Mouse (Mus musculus): ENCODE measurements around the gene Ccnd2. TPM values are rescaled to one million over a fixed set of nuclear protein-coding genes. Genes with fewer than 3 reads are reported as not detected.

Gene Ccnd2
- total and polyA plus RNA-seq, 2 experiments from 2014 or later = 31.1 to 383 TPM

DNA sequence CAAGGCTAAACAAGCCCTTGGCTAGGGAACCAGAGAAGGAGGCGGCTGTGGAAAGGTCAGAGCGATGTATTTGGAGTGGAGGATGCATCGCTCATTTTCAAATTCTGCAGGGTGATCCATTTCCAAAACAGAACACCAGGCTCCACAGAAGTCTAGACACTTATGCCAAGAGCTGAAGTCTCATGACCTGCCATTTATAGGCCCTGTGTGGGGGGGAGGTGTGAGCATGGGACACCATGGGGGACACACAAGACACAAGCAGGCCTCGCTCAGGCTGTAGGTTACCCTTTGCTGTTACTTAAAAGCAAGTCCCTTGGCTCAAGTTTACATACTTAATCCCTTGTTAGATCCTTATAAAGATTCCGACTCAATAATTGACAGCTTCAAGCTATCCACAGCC lies 45.8 kb downstream of the Ccnd2 start:
- 50% methylated on average over 5 of the region's 5 CpGs for WGBS
- Histone ChIP-seq H3K27me3 (ENCODE audit: control insufficient read depth, insufficient read depth, low read length) (no peaks in the 10 kb centered on the region), H3K9ac (replicated peaks; ENCODE audit: low read depth, low read length) (no peak overlapping the region), H3K36me3 (replicated peaks; ENCODE audit: control insufficient read depth, insufficient read depth, low read length) (peaks cover 9% of the 10 kb centered on the region; the same call in 1 of the 2 replicates), H3K4me1 (ENCODE audit: control insufficient read depth, insufficient read depth) (peaks cover 20% of the 10 kb centered on the region), H3K9me3 (replicated peaks; ENCODE audit: control insufficient read depth, low read length) (no peaks in the 10 kb centered on the region), H3K4me3 (ENCODE audit: low read depth, low read length) (no peak overlapping the region), H3K4me2 (ENCODE audit: low read depth, low read length) (peak overlapping the region; percentile 21; the same call in 1 of the 2 replicates), H3K27ac (ENCODE audit: low read depth) (peak overlapping the region; percentile 68)
- ATAC-seq (ENCODE audit: insufficient read depth, low read depth) (no peak), DNase-seq (ENCODE audit: low spot score) (peak; percentile 12)
- TF ChIP-seq EP300 (IDR thresholded peaks at IDR 0.05; ENCODE audit: low read depth) (0 out of 2 replicates have a peak, but pooled peaks have one; percentile 34), CTCF (IDR thresholded peaks at IDR 0.05; ENCODE audit: low read depth) (no peak)

DNA sequence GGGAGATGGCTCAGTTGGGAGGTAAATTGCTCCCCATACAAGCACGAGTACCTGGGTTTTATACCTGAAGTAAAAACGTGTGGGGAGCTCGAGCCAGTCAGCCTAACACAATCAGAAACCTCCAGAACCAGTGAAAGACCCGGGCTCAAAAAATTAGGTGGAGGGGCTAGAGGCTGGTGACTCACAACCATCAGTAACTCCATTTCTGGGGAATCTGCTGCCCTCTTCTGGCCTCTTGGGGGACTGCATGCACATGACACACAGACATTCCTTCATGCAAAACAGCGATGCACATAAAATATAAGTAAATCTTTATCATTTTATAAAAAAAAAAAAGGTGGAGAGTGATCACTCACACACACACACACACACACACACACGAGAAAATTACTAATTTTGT lies 46.9 kb downstream of the Ccnd2 start:
- Histone ChIP-seq H3K9ac (replicated peaks; ENCODE audit: low read depth, low read length) (no peak overlapping the region), H3K9me3 (replicated peaks; ENCODE audit: control insufficient read depth, low read length) (no peaks in the 10 kb centered on the region), H3K4me3 (ENCODE audit: low read depth, low read length) (no peak overlapping the region), H3K36me3 (replicated peaks; ENCODE audit: control insufficient read depth, insufficient read depth, low read length) (peaks cover 14% of the 10 kb centered on the region; the same call in 1 of the 2 replicates), H3K27me3 (ENCODE audit: control insufficient read depth, insufficient read depth, low read length) (no peaks in the 10 kb centered on the region), H3K27ac (ENCODE audit: low read depth) (0 out of 2 replicates have a peak overlapping the region, but pooled peaks have one; percentile 68), H3K4me2 (ENCODE audit: low read depth, low read length) (no peak overlapping the region), H3K4me1 (ENCODE audit: control insufficient read depth, insufficient read depth) (peaks cover 19% of the 10 kb centered on the region)
- TF ChIP-seq EP300 (IDR thresholded peaks at IDR 0.05; ENCODE audit: low read depth) (no peak), CTCF (IDR thresholded peaks at IDR 0.05; ENCODE audit: low read depth) (peak; percentile 60)
- WGBS = 69% methylated on average over 6 of the region's 6 CpGs
- no peak for DNase-seq (ENCODE audit: low spot score)
- ATAC-seq (ENCODE audit: insufficient read depth, low read depth) = no peak

DNA sequence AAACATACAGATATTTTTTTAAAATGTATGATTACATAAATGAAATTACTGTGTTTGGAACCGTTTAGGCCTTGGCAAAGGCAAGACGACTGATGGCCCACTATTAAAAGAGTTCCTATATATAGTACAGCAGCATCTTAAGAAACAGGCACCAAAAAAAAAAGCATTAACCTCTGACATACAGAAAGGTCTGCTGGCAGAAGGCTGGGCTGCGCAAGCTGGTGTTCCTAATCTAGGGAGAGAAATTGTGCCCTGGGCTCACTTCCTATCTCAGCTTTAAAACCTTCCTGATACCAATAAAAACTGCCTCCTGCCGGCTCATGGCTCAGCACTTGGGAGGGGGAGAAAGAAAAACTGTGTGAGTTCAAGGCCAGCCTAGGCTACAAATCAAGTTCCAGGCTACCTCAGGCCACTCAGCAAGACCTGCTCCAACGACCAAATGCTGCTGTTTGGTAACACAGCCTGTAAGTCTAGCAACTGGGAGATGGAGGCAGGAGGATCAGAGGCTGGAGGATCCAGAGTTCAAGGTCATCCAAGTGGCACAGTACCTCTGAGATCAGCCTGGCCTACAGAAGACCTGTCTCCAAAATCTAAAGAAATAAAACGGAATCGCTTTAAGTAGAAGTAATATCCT lies 47.5 kb downstream of the Ccnd2 start:
- H3K36me3 ChIP-seq (replicated peaks; ENCODE audit: control insufficient read depth, insufficient read depth, low read length) = peaks cover 14% of the 10 kb centered on the region; the same call in 1 of the 2 replicates
- peaks cover 13% of the 10 kb centered on the region for H3K4me1 ChIP-seq (ENCODE audit: control insufficient read depth, insufficient read depth)
- no peak for DNase-seq (ENCODE audit: low spot score)
- H3K27me3 ChIP-seq (ENCODE audit: control insufficient read depth, insufficient read depth, low read length) = no peaks in the 10 kb centered on the region
- TF ChIP-seq CTCF (IDR thresholded peaks at IDR 0.05; ENCODE audit: low read depth) (no peak), EP300 (IDR thresholded peaks at IDR 0.05; ENCODE audit: low read depth) (no peak)
- no peak for ATAC-seq (ENCODE audit: insufficient read depth, low read depth)
- WGBS = 70% methylated on average over 7 of the region's 7 CpGs
- H3K4me3 ChIP-seq (ENCODE audit: low read depth, low read length) = no peak overlapping the region
- H3K27ac ChIP-seq (ENCODE audit: low read depth) = no peak overlapping the region
- no peaks in the 10 kb centered on the region for H3K9me3 ChIP-seq (replicated peaks; ENCODE audit: control insufficient read depth, low read length)
- no peak overlapping the region for H3K9ac ChIP-seq (replicated peaks; ENCODE audit: low read depth, low read length)
- no peak overlapping the region for H3K4me2 ChIP-seq (ENCODE audit: low read depth, low read length)

DNA sequence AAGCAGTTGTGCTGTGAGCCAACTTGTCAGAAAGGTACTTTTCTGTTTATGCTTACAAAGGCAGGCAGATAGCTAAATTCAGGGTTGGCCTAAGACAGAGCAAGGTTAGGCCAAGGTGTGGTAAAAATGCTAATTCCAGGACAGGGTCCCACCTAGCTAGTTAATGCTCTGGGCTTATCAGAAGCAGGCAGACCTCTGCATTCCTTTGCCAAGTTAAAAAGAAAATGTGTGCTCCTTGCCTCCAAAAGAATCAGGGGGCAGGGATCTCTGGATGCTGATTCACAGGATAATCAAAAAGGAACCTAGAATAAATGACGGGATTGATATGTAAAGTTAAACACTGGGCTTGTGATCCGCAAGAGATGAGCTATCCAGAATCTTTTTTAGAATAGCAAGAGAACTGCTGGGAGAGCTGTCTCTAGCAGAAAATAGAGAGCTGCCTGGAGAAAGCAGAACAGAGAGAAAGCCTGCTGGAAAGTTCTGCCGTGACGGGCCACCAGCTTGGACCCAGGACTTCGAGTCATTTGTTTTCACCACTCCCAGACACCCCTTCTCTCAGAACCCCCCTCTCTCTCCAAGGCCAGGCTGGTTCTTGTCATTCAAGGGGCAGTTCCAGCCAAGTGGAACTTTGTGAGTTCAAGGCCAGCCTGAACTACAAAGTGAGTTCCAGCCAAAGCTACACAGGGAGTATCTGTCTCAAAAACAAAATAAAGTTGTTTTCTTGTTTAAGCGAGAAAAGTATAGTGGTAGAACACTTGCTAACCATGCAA lies 48.3 kb downstream of the Ccnd2 start:
- DNase-seq (ENCODE audit: low spot score) = no peak
- Histone ChIP-seq H3K4me3 (ENCODE audit: low read depth, low read length) (no peak overlapping the region), H3K9ac (replicated peaks; ENCODE audit: low read depth, low read length) (no peak overlapping the region), H3K27me3 (ENCODE audit: control insufficient read depth, insufficient read depth, low read length) (no peaks in the 10 kb centered on the region), H3K4me1 (ENCODE audit: control insufficient read depth, insufficient read depth) (peaks cover 11% of the 10 kb centered on the region), H3K4me2 (ENCODE audit: low read depth, low read length) (no peak overlapping the region), H3K27ac (ENCODE audit: low read depth) (no peak overlapping the region), H3K36me3 (replicated peaks; ENCODE audit: control insufficient read depth, insufficient read depth, low read length) (peaks cover 14% of the 10 kb centered on the region; the same call in 1 of the 2 replicates), H3K9me3 (replicated peaks; ENCODE audit: control insufficient read depth, low read length) (no peaks in the 10 kb centered on the region)
- 85% methylated on average over 6 of the region's 6 CpGs for whole genome bisulfite sequencing
- no peak for ATAC-seq (ENCODE audit: insufficient read depth, low read depth)
- no peak for TF ChIP-seq CTCF (IDR thresholded peaks at IDR 0.05; ENCODE audit: low read depth)

DNA sequence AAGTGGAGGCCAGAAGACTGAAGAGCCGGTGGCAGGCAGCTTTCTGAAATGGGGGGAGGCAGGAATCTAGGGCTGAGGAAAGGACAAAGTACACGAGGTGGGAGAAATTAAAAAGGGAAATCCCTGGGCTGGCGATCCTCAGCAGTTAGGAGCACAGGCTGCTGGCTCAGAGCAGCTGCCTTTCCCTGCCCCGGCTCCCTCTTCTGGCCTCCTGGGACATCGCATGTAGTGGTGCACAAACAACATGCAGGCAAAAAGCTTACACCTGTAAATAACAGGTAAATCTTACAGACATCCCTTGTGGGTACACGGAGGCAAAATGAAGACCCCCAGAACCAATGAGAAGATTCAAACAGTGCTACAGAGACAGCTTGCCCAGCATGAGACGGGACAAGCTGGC lies 57.4 kb downstream of the Ccnd2 start:
- peak; percentile 57 for TF ChIP-seq CTCF (IDR thresholded peaks at IDR 0.05; ENCODE audit: low read depth)
- no peak for TF ChIP-seq EP300 (IDR thresholded peaks at IDR 0.05; ENCODE audit: low read depth)
- Histone ChIP-seq H3K4me1 (ENCODE audit: control insufficient read depth, insufficient read depth) (no peaks in the 10 kb centered on the region), H3K36me3 (replicated peaks; ENCODE audit: control insufficient read depth, insufficient read depth, low read length) (peaks cover 24% of the 10 kb centered on the region), H3K4me2 (ENCODE audit: low read depth, low read length) (no peak overlapping the region), H3K4me3 (ENCODE audit: low read depth, low read length) (no peak overlapping the region), H3K9me3 (replicated peaks; ENCODE audit: control insufficient read depth, low read length) (no peaks in the 10 kb centered on the region), H3K27me3 (ENCODE audit: control insufficient read depth, insufficient read depth, low read length) (no peaks in the 10 kb centered on the region), H3K27ac (ENCODE audit: low read depth) (no peak overlapping the region), H3K9ac (replicated peaks; ENCODE audit: low read depth, low read length) (no peak overlapping the region)
- DNase-seq (ENCODE audit: low spot score) = no peak
- no peak for ATAC-seq (ENCODE audit: insufficient read depth, low read depth)
- WGBS = 65% methylated on average over 7 of the region's 7 CpGs

Data from heart, postnatal 0 days (tissue).